Mouse (Mus musculus): ENCODE results near the gene Tmem132a.

- TF ChIP-seq CTCF (IDR thresholded peaks at IDR 0.05; ENCODE audit: extremely low read depth, insufficient read depth, insufficient read length, insufficient replicate concordance) = no peak
- no peak for TF ChIP-seq POLR2A (IDR thresholded peaks at IDR 0.05; ENCODE audit: low read depth, low read length)
These were observed 60.1 kb downstream of the Tmem132a start for GRCm38 (mm10) chr19:10809428-10810175.
